Mouse (Mus musculus) olfactory bulb, adult 2 months (tissue): ENCODE data around the gene Cldn22.

ENCODE experiments used
- CTCF ChIP-seq: fragments of 200-500 bp; IDR thresholded peaks from 2 replicates; pipeline ENCODE4 v1.5.1; 2012; ENCODE audit warnings: low read depth, mild to moderate bottlenecking, low read length, moderate library complexity; ENCODE audit not compliant: insufficient read depth
- POLR2A ChIP-seq: fragments of 200-500 bp; IDR thresholded peaks from 2 replicates; pipeline ENCODE4 v1.6.1; 2012; ENCODE audit warnings: mild to moderate bottlenecking, low read depth, low read length, moderate library complexity; ENCODE audit not compliant: insufficient read depth

- no peak for TF ChIP-seq POLR2A
- no peak for TF ChIP-seq CTCF
Measured at GRCm38 (mm10) chr8:47824182-47824581, at the start of gene Cldn22.
